Mouse (Mus musculus) liver, adult 2 months (tissue): ENCODE measurements around the gene Cenpm. TPM values are rescaled to one million over a fixed set of nuclear protein-coding genes. Genes with fewer than 3 reads are reported as not detected.
A peak's percentile ranks its signal among the peaks of the same experiment; 100 is the strongest.

Source experiments
- DNase-seq: peaks from one replicate; pipeline ENCODE4 v3.0.0-alpha.2; 2011; ENCODE audit warnings: low read depth, low spot score; ENCODE audit errors: extremely low read depth
- H3K27ac ChIP-seq: fragments of 200-500 bp; replicated peaks from 2 replicates; pipeline ENCODE4 v1.5.1; 2012; ENCODE audit warnings: low read depth, mild to moderate bottlenecking, control low read depth, inconsistent platforms, low read length; ENCODE audit not compliant: insufficient read depth
- H3K27me3 ChIP-seq: fragments of 200-500 bp; 2 replicates; pipeline ENCODE4 v1.6.1; 2012; ENCODE audit warnings: mild to moderate bottlenecking, moderate library complexity, low read length, inconsistent platforms; ENCODE audit not compliant: control insufficient read depth, insufficient read depth
- H3K36me3 ChIP-seq: fragments of 200-500 bp; 2 replicates; pipeline ENCODE4 v1.6.1; 2012; ENCODE audit warnings: low read length, inconsistent platforms; ENCODE audit not compliant: control insufficient read depth, insufficient read depth
- H3K4me1 ChIP-seq: fragments of 200-500 bp; 2 replicates; pipeline ENCODE4 v1.6.1; 2011; ENCODE audit warnings: low read length; ENCODE audit not compliant: control insufficient read depth, insufficient read depth
- H3K4me3 ChIP-seq: fragments of 200-500 bp; 2 replicates; pipeline ENCODE4 v1.5.1; 2011; ENCODE audit warnings: low read depth, mild to moderate bottlenecking, control low read depth, low read length, moderate library complexity; ENCODE audit not compliant: insufficient read depth
- H3K79me2 ChIP-seq: fragments of 200-500 bp; 2 replicates; pipeline ENCODE4 v1.6.1; 2012; ENCODE audit warnings: inconsistent platforms, mild to moderate bottlenecking, low read length, moderate library complexity; ENCODE audit not compliant: control insufficient read depth, insufficient read depth
- H3K9ac ChIP-seq: fragments of 200-500 bp; 2 replicates; pipeline ENCODE4 v1.6.1; 2012; ENCODE audit warnings: low read depth, mild to moderate bottlenecking, control low read depth, inconsistent platforms, low read length
- CTCF ChIP-seq: fragments of 200-500 bp; IDR thresholded peaks from 2 replicates; pipeline ENCODE4 v1.5.1; 2011; ENCODE audit warnings: low read depth, low read length, control low read depth
- POLR2A ChIP-seq: fragments of 200-500 bp; IDR thresholded peaks from 2 replicates; pipeline ENCODE4 v1.6.1; 2011; ENCODE audit warnings: low read length, control low read depth; ENCODE audit not compliant: insufficient read depth; ENCODE audit errors: extremely low read depth
- WGBS: fragments of 180-500 bp; shearing (Covaris S2); methylation state at CpG from one replicate; pipeline ENCODE4 v1.1.7; 2018; 5-methylcytosine and 5-hydroxymethylcytosine counted together
- polyA plus RNA-seq: library from polyadenylated mRNA; depleted of rRNA; stranded (reverse); fragments of >200 nt; gene quantifications from 2 replicates; pipeline ENCODE4 v1.2.3, GENCODE M21; 2012
- total RNA-seq: library from RNA; depleted of rRNA; stranded (reverse); fragments of >200 nt; gene quantifications from 2 replicates; pipeline ENCODE4 v1.2.3, GENCODE M21; 2014

Cenpm gene
- total and polyA plus RNA-seq, 2 experiments, result 3.0 to 11.5 TPM

GRCm38 (mm10) chr15:82216142-82216827 lies 28.3 kb downstream of the Cenpm start:
- Histone ChIP-seq H3K27ac (no peak overlapping the region), H3K27me3 (peaks cover 32% of the 10 kb centered on the region), H3K4me1 (no peaks in the 10 kb centered on the region; the same call in 1 of the 2 replicates), H3K36me3 (no peaks in the 10 kb centered on the region), H3K79me2 (no peaks in the 10 kb centered on the region), H3K4me3 (no peak overlapping the region), H3K9ac (no peak overlapping the region)
- no peak for DNase-seq
- WGBS, result 60% methylated on average over 20 of the region's 20 CpGs
- TF ChIP-seq POLR2A (no peak), CTCF (no peak)

- WGBS, result 25% methylated on average over 11 of the region's 11 CpGs
- H3K79me2 ChIP-seq, result no peaks in the 10 kb centered on the region
- no peak for DNase-seq
- no peaks in the 10 kb centered on the region for H3K36me3 ChIP-seq
- H3K27me3 ChIP-seq, result peaks cover 35% of the 10 kb centered on the region
- no peak overlapping the region for H3K9ac ChIP-seq
- H3K27ac ChIP-seq, result no peak overlapping the region
- H3K4me3 ChIP-seq, result no peak overlapping the region
- H3K4me1 ChIP-seq, result no peaks in the 10 kb centered on the region; the same call in 1 of the 2 replicates
- TF ChIP-seq POLR2A (no peak), CTCF (no peak)
Observed at GRCm38 (mm10) chr15:82215332-82216046, 29.1 kb downstream of the Cenpm start.

GRCm38 (mm10) chr15:82213222-82213621 lies 31.3 kb downstream of the Cenpm start:
- H3K27me3 ChIP-seq, result peaks cover 35% of the 10 kb centered on the region

GRCm38 (mm10) chr15:82212752-82213063 lies 31.8 kb downstream of the Cenpm start, which contains the start of gene Shisa8:
TSS of gene Shisa8 (minus strand) at chr15:82212815.
- 0% methylated on average over 11 of the region's 34 CpGs for WGBS
- Histone ChIP-seq H3K9ac (peak within 1 kb of the TSS; percentile 17; the same call in 1 of the 2 replicates), H3K79me2 (no peaks in the 10 kb centered on the region), H3K4me1 (no peaks in the 10 kb centered on the region; the same call in 1 of the 2 replicates), H3K4me3 (peak within 1 kb of the TSS; percentile 31; the same call in 1 of the 2 replicates), H3K36me3 (no peaks in the 10 kb centered on the region), H3K27ac (no peak within 1 kb of the TSS), H3K27me3 (peaks cover 35% of the 10 kb centered on the region)
- DNase-seq, result no peak
- TF ChIP-seq POLR2A (no peak), CTCF (no peak)

More at GRCm38 (mm10) chr15:82213222-82213621, 31.3 kb downstream of the Cenpm start:
- Histone ChIP-seq H3K9ac (no peak overlapping the region), H3K79me2 (no peaks in the 10 kb centered on the region), H3K36me3 (no peaks in the 10 kb centered on the region), H3K27ac (no peak overlapping the region), H3K4me1 (no peaks in the 10 kb centered on the region; the same call in 1 of the 2 replicates), H3K4me3 (no peak overlapping the region)
- TF ChIP-seq CTCF (no peak), POLR2A (no peak)
- DNase-seq, result no peak
- 24% methylated on average over 4 of the region's 4 CpGs for WGBS

- no peak for DNase-seq
- Histone ChIP-seq H3K27me3 (peaks cover 33% of the 10 kb centered on the region), H3K4me1 (peaks cover under 1% of the 10 kb centered on the region; the same call in 1 of the 2 replicates), H3K4me3 (peak overlapping the region; percentile 31; the same call in 1 of the 2 replicates), H3K79me2 (no peaks in the 10 kb centered on the region), H3K36me3 (no peaks in the 10 kb centered on the region), H3K9ac (peak overlapping the region; percentile 17; the same call in 1 of the 2 replicates), H3K27ac (no peak overlapping the region)
- 1% methylated on average over 111 of the region's 112 CpGs for WGBS
- TF ChIP-seq POLR2A, result no peak
- TF ChIP-seq CTCF, result no peak
Observed at GRCm38 (mm10) chr15:82211911-82212751, 32.4 kb downstream of the Cenpm start.
